Mouse (Mus musculus): ENCODE data around the gene Polr1e.
"Not testable (repeated sequence)": the region's sequence is repeated elsewhere in the genome, so short reads cannot be mapped to it uniquely, and the experiment has no call there.

Polr1e gene

DNA sequence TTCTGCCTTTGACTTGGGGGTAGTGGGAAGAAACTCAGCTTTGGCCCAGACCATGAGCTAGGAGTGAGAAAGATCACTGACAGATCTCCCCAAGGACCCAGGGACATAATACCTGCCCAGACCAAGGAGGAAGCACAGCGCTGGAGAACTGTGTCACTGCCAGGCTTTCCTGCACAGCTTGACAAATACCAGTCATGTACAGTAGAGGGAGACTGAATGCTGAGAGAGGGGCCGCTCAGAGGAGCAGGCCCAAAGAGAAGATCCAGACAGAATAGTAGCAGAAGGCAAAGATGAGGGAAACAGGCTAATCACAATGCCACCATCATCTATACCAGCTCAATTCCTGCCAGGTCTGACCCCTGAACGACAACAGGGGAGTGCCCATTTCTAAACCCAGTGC is 36.5 kb downstream of the Polr1e start:
- DNase-seq (ENCODE audit: low spot score in 2 of 2) = no peak

GRCm38 (mm10) chr4:45055451-45055850 is 37.1 kb downstream of the Polr1e start:
- DNase-seq (ENCODE audit: low spot score in 2 of 2) = no peak

- not testable (repeated sequence) for DNase-seq (ENCODE audit: low spot score in 2 of 2)
Observed at GRCm38 (mm10) chr4:45063836-45064235, 45.5 kb downstream of the Polr1e start.

GRCm38 (mm10) chr4:45064577-45064976 is 46.2 kb downstream of the Polr1e start:
- DNase-seq (ENCODE audit: low spot score in 2 of 2) = no peak

- no peak for DNase-seq (ENCODE audit: low spot score in 2 of 2)
Observed at GRCm38 (mm10) chr4:45066036-45066730, 47.8 kb downstream of the Polr1e start.

GRCm38 (mm10) chr4:45067742-45068141 is 49.4 kb downstream of the Polr1e start:
- DNase-seq (ENCODE audit: low spot score in 2 of 2) = peak; percentile 48 to 52

DNA sequence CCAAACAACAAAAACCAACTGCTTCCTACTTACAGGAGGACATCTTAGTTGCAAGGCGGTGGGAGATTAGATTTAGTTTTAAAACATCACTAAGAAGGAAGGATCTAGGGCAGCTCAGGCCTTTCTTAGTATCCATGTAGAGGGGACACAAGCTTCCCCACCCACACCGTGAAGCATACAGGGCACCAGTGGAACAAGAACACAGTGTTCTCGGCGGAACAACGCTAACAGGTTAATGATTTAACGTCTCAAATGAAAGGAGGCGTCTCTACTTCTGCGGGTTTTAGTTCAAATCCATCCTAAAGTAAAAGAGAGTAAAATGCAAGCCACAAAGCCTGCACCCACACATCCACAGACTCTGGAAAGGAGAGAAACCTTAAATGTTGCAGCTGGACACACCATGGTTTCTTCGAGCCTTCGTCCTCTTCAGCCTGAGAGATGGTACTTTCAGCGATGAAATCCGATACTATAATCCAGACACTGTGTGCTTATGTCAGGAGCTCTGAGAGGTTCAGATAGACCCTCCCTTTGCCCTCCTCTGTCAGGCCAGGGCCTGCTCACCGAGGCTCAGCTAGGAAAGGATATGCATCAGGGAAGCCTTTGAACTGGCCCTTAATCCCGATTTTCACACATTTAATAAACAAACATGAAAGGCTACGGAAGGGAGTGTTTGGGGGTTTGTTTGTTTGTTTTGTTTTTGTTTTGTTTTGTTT is 54.0 kb downstream of the Polr1e start:
- no peak for DNase-seq (ENCODE audit: low spot score in 2 of 2)

DNA sequence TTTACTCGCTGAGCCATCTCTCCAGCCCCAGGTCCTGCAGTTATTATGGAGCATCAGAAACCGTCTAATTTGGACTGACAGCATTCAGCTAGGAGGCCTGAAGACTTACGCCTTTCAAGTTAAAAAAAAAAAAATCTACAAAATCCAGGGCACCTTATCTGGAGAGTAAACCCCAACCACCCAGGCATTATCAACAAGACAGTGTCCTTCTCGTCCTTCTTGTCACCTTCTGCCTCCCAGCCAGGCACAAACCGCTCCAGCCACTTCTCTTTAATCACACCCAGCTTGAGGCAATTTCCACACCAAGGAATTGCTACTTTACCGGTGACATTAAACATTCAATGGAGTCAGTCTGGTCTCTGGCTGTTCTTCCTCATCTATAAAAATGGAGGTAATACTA is 55.2 kb downstream of the Polr1e start:
- peak in 1 of 2 experiments; percentile 20 for DNase-seq (ENCODE audit: low spot score in 2 of 2)

DNA sequence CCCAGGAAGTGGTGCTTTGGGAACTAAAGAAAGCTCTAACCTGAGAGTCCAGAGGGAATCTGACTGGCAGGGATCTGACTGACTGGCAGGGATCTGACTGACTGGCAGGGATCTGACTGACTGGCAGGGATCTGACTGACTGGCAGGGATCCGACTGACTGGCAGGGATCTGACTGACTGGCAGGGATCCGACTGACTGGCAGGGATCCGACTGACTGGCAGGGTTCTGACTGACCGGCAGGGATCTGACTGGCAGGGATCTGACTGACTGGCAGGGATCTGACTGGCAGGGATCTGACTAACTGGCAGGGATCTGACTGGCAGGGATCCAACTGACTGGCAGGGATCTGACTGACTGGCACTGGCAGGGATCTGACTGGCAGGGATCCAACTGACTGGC is 62.7 kb downstream of the Polr1e start:
- not testable (repeated sequence) for DNase-seq (ENCODE audit: low spot score in 2 of 2)

GRCm38 (mm10) chr4:45082951-45083350 is 64.6 kb downstream of the Polr1e start:
- no peak for DNase-seq (ENCODE audit: low spot score in 2 of 2)

DNA sequence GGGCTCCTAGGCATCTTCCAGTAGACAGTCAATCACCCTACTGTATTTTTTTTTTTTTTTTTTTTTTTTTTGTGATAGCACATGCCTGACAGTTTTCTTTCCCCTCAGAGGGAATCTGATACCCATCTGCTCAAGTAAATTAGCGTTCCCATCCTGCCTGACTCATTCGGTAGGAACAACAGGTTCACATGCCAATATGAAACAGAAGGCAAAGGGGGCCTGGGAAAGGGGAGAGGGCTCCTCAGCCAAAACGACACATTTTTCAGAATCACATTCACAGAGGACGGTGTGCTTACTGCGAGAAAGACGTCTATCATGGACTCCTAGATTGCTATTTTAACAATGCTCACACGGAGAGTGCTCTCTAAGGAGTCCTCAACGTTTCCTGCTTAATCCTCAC is 65.1 kb downstream of the Polr1e start:
- DNase-seq (ENCODE audit: low spot score in 2 of 2) = no peak

GRCm38 (mm10) chr4:45084021-45084894 is 65.9 kb downstream of the Polr1e start, which contains the start of gene Fbxo10:
Fbxo10 (minus strand) TSS chr4:45084604.
- DNase-seq (ENCODE audit: low spot score in 2 of 2) = peak; percentile 86 to 91

DNA sequence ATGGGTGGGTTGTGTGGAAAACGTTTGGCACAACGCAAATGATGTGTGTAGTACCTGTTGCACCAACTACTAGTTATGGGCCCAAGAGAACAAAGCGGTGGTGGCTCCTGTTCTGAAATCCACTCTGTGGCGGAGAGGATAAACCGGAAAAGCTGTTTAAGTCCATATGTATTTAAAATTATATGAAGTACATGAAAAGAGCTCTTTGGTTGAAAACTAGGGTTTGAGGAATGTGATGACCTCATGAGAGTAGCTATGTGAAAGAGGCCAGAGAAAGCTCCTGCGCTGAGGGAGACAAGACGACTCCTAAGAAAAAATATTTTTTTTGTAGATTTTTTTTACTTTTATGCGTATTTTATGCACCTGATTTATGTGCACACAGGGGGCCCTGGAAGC is 66.5 kb downstream of the Polr1e start:
- no peak for DNase-seq (ENCODE audit: low spot score in 2 of 2)

Measured in spleen, postnatal 36 days (tissue).